Mouse (Mus musculus) left cerebral cortex, adult 9 months (tissue): Measurements from ENCODE around the gene Il17d.

Experiments used
- DNase-seq, 2 experiments: peaks; one replicate each; pipeline ENCODE4 v3.0.0; 2022; ENCODE audit warnings: low spot score in 2 of 2

The Il17d gene

DNA sequence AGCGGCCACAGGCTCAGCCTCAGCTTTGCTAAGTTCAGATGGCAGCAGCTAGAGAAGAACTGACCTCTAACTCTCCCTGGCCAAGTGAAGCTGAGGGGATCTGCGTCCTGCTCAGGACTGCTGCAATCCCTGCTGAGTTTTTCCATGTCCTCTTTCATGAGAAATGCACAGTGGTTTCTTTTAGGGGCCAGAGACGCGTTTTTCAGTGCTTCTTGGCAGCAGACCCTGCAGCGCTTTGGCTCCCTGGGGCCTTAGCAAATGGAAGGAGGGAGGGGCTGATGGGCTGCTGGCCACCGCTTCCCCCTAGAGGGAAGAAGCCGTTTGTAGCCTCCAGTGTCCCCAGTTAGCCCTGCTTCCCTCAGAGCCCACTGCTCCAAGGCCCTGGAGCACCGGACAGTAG is 10.4 kb downstream of the Il17d start:
- no peak for DNase-seq

DNA sequence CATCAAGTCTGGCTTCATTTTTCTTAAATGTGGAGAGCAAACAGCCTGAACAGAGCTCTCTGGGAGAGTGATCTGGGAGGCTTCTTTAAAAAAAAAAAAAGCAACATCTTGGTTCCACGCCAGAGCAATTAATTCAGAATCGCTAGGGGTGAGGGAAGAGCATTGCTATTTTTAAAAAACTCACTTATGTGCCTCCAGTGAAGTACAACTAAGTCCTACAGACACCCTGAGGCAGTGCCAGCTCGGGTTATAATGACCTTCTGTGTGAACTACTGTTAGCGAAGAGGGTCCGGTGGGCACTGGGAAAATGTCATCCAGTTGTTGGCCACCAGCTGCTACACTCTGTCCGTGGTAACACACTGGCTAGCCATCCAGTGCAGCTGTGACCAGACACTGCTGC is 11.1 kb downstream of the Il17d start:
- DNase-seq = no peak

DNA sequence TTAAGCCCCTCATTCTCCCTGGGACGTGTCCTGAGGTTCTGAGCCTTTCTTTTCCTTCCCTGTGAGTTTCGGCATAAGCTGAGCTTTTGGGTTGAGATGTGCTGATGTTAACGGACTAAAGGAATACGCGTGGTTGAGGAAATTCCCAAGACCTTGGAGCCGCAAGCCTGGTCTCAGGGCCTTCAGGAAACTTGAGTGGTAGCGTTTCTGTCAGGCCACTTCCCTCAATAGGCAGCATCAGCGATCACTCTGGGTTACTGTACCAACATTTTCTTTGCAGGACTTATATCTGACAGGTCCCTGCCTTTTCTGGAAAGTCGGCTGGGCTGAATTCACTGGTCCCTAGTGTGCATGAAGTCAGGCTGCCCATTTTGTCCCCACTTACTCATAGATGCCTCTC is 12.2 kb downstream of the Il17d start:
- DNase-seq = no peak

DNA sequence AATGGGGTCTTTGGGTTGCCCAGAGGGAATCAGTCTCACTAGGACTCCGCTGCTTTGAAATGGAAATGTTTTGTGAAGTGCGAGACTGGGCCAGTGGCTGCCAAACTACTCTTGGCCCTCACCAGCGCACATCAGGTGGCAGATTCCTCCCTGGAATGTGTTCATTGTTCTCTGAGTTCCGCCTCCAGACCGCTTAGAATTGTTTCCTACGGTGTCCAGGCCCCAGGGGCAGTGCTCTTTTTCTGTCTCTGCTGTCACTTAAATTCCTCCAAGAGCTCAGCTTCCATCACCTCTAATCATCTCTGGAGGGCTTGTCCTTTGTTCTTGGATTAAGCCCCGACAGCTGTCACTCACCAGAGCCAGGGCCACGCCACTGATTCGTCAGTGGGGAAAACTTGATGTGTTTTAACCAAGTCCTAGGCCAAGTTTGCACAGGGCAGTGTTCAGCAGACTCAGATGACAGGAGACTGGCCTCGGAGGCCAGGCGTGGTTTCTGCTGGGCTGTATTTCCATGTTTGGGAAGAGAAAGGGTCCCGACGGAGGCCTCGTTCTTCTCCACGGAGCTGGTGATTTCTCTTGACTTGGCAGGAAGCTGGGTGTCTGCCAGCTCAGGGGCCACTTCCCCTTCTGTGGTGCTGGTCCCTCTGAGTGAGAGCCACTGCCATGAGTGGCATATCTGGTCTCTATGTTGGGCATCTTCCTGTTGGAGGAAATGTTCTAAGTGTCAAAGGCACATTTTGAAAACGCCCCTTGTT is 12.9 kb downstream of the Il17d start:
- no peak for DNase-seq

DNA sequence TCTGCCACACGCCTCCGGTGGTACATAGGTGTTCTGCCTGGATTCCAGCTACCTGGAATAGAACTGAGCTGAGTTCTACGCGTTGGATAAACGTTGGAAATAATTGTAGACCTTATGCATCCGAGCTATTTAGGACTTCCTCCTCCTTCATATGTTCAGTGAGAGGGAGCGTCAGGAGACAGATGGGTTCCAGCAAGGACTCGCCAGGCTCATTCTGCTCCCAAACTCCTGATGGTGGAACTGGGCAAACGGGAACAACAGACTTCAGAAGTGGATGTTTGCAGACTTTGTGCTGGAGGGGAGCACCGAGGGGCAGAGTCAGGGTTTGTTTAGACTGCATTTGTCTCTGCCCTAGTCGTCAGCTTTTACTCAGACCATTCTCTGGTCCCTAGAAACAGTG is 16.1 kb downstream of the Il17d start:
- peak in 1 of 2 experiments; percentile 66 for DNase-seq

DNA sequence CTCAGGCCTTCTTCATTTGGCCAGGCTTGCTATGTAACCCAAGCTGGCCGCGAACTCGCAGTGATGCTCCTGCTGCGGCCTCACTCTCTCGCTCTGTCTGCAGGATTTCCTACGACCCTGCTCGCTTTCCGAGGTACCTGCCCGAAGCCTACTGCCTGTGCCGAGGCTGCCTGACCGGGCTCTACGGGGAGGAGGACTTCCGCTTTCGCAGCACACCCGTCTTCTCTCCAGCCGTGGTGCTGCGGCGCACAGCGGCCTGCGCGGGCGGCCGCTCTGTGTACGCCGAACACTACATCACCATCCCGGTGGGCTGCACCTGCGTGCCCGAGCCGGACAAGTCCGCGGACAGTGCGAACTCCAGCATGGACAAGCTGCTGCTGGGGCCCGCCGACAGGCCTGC is 17.7 kb downstream of the Il17d start:
- no peak for DNase-seq

DNA sequence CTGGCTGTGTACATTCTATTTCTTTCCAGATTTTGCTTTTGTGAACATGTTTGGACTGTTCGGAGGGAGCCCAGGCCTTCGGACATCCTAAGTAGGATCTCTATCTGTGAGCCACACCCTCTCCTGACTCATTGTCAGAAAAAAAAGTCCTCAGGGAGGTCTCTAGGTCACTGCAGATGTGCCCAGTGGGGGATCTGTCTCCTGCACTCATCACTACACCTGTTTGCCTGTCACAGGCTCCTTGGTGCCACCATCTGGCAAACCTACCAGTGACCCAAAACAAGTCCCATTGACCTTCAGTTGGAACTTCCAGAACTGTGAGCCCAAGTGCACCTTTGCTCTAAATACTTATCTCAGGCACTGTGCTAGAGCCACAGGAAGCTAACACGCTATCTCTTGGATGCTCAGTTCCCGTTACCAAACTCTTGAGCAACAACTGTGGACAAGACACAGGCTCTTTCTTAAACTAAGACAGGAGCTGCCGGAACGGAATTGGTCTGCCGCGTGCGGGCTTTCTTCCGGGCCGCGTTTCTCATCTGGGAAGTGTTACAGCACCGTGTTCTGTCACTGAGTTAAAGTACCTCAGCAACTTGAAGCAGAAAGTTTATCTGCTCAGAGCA is 19.0 kb downstream of the Il17d start:
- no peak for DNase-seq

DNA sequence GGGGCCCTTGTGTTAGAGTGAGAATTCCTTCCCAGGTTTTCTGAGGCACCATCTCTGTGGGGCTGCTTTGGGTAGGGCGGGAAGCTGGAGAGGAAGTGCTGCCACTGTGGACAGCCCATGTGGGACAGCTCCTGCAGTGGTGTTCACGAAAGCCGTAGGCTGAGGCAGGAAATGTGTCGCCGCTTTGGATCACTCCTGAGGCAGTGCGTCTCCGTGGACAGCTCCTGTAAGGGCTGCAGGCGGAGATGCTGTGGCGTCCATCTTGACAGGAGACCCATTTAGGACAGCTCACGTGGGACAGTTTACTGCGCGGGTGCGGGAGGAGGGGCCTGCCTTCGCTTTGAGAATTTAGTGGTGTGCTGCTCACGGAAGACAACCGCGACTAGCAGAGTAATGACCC is 20.9 kb downstream of the Il17d start:
- no peak for DNase-seq

DNA sequence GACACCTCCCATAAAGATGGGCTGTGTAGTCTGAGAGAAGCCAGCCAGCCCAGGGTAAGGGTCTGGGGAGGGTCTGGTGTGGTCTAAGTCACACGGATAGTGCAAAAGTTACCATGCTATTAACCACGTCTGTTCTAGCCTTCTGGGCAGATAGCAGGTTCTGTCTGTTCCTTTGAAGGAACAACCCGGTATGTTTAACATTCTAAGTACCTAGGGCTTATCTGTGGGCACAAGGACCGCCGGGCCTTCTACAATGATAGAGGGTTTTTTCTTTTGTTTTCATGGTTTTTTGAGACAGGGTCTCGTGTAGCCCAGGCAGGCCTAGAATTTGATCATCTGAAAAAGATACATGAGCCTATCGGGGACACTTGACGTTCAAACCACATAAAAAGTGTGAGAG is 21.6 kb downstream of the Il17d start:
- no peak for DNase-seq

DNA sequence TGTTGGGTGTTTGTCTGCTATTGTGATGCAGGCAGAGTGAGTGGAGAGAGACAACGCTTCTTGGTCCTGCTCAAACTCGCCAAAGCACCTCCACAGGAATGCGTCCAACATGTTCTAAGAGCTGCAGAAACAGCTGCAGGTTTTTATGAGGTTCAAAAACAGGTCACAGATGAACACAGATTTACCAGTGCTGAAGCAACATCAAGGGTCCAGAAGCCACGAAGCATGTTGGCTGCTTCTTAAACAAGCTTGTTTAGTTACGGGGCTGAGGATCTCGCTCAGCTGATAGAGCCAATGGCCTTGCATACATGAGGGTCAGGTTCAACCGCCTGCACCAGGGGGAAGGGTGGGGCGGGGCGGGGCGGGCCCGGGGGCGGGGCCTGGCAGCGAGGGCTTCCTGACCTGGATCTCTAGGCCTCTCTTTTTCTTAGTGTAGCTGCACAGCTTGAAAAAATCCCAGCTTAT is 22.0 kb downstream of the Il17d start:
- no peak for DNase-seq

DNA sequence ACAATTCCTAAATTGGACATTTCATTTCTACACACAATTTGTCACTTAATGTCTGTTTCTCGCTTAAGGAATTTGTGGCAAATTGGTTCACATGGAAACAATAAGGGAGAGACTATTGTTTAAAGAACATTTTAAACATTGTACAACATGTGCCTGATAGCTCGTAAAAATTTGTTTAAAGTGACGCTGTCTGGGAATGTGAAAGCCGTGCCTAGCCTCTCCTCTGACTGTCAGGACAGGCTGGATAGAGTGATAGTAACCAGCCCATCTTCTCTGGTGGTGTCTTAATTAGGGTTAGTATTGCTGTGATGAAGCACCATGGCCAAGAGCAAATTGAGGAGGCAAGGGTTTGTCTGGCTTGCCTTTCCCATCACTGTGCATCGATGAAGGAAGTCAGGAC is 22.5 kb downstream of the Il17d start:
- DNase-seq = no peak

DNA sequence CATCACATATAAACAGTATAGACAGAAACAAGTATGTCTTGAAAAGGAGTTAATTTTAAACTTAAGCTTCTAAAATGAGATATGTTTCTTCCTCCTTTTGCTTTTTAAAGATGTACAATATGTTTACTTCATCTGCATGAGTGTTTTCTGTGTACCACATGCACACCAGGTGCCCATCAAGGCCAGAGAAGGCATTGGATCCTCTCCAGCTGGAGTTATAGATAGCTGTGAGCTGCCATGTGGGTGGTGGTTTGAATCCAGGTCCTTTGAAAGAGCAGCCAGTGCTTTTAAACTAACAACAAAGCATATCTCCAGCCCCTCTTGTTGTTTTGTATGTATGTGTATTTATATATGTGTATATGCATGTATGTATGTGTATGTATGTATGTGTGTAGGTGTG is 28.4 kb downstream of the Il17d start:
- DNase-seq = no peak

DNA sequence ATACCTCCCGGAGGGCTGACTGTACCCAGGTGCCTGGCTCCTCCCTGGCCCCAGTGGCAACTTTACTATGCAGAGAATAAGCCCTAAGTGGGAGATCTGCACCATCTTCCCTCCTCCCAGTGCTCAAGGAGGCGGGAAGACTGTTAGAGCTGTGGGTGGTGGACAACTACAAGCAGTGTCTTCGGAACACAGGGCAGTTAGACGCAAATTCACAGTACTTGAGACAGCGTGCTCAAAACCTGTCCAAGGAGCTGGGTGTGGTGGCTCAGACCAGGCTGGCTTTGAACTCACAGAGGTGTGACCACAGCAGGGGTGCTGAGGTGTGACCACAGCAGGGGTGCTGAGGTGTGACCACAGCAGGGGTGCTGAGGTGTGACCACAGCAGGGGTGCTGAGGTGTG is 29.9 kb downstream of the Il17d start:
- no peak for DNase-seq

DNA sequence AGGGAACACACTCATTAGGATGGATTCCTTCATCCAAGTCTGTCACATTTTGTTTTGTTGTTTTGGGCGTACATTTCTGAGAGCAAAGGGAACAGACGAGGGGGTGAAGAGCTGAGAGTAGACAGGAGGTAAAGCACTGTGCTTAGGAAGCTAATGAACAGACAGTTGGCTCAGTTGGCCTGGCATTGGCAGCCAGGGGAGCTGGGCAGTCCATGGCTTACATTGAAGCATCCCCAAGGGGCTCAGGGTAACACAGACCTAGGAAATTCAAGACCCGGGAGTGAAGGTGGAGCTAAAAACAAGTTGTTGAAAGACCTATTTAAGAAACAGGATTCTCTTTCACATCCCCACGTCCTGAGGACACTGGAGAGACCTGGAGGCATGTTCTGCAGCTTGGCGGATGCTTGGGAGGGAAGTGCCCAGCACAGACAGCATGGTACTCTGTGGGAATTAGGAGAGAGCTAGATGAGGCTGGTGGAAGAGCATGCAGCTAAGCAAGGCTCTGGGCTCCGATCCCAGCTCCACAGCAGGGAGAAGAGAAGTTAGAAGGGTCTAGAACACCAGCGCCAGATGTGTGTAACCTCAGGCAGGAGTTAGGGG is 31.0 kb downstream of the Il17d start:
- no peak for DNase-seq

DNA sequence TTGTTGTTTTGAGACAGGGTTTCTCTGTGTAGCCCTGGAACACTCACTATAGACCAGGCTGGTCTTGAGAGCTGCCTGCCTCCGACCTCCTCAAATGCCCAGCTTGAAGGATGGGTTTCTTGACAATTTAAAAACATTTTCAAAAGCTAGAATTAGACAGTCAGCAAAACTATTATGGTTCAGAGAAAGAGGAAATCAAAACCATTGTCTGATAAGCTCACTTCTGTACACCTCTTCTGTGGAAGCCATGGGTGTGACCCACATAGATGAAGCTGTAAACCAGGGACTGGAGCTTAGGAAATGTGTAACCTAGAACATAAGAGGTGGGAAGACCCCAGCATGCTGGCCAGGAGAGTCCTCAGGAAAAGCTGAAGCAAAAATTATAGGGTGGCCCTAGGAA is 32.3 kb downstream of the Il17d start:
- no peak for DNase-seq

DNA sequence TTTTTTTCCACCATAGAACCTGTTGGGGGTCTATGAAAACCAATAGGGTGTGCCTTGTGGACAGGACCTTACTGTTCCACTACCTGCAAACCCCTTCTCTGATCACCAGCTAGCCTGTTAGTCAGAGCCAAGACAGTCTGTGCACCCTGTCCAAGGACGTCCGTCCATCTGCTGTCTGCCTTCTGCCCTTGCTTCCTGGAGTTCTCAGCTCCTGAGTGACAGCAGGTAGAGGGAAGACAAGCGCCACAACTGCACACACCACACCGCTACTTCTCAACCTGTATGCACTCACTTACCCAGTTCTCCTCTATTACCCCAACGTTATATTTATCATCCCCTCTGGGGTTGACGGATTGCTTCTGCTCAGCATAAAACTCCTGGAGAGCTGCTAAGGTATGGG is 41.0 kb downstream of the Il17d start:
- no peak for DNase-seq

DNA sequence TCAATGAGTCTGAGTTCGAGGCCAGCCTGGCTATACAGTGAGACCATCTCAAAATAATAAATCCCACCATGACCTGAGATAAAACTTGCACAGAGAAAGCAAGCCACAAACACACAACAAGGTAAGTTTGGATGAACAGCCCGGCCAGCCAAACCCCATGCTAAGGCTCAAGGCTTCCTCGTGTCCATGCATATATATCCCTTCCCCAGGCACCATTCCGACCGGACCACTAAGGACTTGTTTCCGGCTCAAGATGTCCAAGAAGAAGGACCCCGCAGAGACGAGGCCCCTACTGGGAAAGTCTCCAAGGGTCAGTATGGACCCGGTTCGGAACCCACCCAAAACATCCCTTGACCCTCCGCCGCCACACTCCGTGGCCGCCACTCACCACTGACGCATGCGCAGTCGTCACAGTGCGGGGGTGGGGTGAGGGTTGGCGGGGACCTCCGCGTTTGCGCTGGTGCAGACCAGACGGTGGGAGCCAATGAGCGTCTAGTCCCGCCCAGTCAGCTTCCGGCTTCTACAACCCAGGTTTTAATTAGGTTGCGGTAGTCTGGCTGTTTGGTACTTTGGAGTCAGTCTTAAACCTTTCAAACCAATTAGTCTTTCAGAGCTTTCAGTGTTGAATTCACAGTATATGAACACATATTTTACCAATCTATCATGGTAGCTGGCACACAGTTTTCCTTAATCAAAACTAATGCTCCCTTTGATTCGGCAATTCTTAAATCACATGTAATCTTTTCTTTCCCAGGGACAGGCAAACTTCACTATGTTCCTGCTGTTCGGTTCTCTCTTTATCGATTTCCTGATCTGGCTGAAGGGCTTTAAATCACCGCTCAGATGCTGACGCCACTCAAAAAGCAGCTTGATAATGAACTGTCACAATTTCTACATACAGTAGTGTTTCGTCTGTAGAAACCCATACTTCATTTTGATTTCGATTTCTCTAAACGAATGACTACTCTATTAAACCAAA is 46.9 kb downstream of the Il17d start, which contains the start of gene Eef1akmt1:
Eef1akmt1 (minus strand) TSS at position 458 of the 979 bp plus-strand sequence.
- peak; percentile 84 to 96 for DNase-seq

DNA sequence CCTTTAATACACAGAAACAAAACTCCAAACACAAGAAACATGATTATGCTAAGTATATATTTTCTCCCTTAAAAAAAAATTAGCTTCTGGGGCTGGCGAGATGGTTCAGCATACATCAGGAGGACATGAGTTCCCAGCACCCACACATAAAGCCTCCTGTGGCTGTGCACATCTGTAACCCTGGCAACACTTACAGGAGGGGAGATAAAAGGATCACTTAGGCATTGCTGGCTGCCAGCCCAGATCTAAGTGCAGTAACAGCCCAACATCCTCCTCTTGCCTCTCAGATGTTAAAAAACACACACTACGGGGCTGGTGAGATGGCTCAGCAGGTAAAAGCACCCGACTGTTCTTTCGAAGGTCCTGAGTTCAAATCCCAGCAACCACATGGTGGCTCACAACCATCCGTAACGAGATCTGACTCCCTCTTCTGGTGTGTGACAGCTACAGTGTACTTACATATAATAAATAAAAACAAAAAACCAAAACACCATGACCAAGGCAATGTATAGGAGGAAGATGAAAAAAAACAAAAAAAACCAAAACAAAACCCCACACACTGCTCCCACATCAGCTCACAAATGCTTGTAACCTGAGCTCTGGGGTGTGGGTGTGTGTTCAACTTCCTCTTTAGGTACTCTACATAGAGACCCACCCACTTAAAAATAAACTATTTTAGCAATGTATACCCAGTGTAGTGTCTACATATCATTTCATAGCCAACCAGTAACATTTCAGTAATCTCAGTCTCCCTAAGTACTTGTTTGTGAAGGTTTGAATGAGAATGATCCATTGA is 50.4 kb downstream of the Il17d start:
- DNase-seq = no peak

DNA sequence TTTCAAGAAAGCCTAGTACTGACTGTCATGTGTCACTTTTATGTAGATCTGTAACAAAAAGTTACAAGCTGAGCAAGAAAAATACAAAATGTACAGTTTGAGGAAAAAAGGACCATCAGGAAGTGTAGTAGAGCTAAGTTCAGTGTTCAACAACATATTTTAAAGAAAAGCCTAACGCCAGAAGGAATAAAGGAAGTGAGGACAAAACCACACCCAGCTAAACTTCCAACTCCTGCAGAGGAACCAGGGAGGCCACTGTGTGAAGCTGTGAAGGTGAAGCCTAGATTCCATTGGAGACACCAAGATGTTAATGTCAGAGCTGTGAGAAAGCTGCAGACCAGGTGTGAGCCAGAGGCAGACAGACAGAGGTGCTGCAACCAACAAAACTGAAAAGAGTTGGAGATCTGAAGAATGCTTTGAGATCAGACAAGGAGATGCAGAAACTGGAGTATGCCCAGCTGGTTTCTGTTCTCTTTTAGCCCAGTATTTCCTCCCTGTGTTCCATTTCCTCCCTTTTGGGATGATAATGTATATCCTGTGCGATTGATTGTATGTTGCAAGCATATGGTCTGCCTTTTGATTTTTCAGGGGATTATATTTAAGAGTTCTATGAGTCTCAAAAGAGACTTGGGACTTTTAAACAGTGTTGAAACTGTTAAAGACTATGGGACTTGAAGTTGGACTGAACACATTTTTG is 51.9 kb downstream of the Il17d start:
- no peak for DNase-seq

DNA sequence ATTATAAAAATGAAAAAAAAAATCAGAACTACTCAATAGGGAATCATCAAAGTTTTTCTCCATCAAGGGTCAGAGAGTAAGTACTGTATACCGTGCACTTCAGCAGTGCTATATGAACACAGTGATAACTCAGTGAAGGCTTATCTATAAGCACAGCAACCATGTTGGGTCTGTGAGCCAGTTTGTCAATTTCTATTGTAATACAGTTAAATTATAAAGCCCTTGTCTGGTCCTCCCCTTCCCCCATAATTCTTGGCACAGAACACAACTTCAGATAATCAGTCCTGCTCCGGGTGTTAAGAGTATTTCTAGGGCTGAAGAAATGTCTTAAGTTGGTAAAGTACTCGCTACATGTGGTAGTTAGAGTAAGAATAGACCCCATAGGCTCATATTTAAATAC is 67.3 kb downstream of the Il17d start:
- DNase-seq = no peak
